In the genomic region with DNA sequence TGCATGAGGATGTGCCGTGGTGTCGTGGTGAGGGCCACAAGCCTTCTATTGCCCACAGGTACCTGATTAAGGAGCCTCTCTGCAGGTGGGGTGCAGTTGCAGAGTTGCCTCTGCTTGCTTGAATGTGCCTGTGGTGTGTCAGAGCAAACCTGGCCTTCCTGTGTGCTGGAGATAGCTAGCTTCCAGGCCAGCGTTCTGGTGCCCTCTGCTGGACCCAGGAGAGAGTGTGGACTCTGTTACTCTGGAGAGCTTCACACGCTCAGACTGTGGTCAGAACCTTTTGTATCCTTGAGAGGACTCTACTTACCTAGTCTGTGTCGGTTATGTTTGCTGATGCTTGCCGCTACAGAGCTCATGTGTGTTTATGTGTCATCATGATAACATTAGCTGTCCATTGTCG, we compare ENCODE assay signal across 9 mouse cellular contexts. TPM values are rescaled to one million over a fixed set of nuclear protein-coding genes. Genes with fewer than 3 reads are reported as not detected.
DNase-seq lines count a peak whose midpoint lies in the region; ATAC-seq and TF ChIP-seq lines count a peak whose summit lies in the region.
"Had no signal": no experiment of that assay in that cellular context is flagged by ENCODE, and none has a peak within 500 bp of the region (broad histone marks: within the 10 kb centered on the region; RNA-seq: fewer than 3 reads in every experiment).

No protein-coding gene starts in this region.

- H3K27ac ChIP-seq in left cerebral cortex, adult 2 months = no peak overlapping the region
- H3K27ac ChIP-seq: liver, embryonic 15.5 days had no signal

- no peak overlapping the region for H3K4me3 ChIP-seq in left cerebral cortex, adult 2 months
- H3K4me3 ChIP-seq: liver, embryonic 15.5 days had no signal

- ATAC-seq in megakaryocyte-erythroid progenitor cell, adult 5-6 weeks (replicated peaks; ENCODE audit: low FRiP score, low TSS enrichment, poor library complexity, severe bottlenecking) = peak; percentile 84
- no peak for ATAC-seq in monocyte, adult 5-6 weeks (replicated peaks; ENCODE audit: insufficient number of reproducible peaks, low FRiP score, low TSS enrichment, poor library complexity, severe bottlenecking)

- peak; percentile 86 for TF ChIP-seq CTCF in left cerebral cortex, adult 2 months (IDR thresholded peaks at IDR 0.05)

- intact Hi-C loops in left cerebral cortex, adult 2 months (cut with DNase I) = loop anchor here (1.0 to 10.0 kb wide), 3 partner anchors 28 to 156 kb away; a partner anchor contains a TSS

- DNase-seq in T-cell, adult 2 months (ENCODE audit: low spot score) = peak; percentile 16
- DNase-seq in cerebellum, postnatal 14 days = peak; percentile 93 to 94
- peak; percentile 84 for DNase-seq in gastrocnemius, adult 18-20 months (ENCODE audit: low spot score)
- peak; percentile 42 for DNase-seq in hindlimb bud, embryonic 11.5 days (ENCODE audit: extremely low spot score, low read depth, low spot score)
- peak; percentile 80 for DNase-seq in left cerebral cortex, adult 2 months (ENCODE audit: extremely low spot score in 1 of 2, low spot score in 2 of 2)
- peak; percentile 73 for DNase-seq in right cerebral cortex, postnatal 4 days

RNA-seq across cellular contexts. Expression of a gene that starts 14.4 kb away (rescaled TPM):
- total RNA-seq in gastrocnemius, adult 18-20 months (2021) = 1 to 10 TPM; 1.6 TPM
- total RNA-seq in left cerebral cortex, adult 2 months (2021) = 10 to 100 TPM; 22.3 to 22.9 TPM
- total RNA-seq in megakaryocyte-erythroid progenitor cell, adult 5-6 weeks (2014; fragmentation: Nextera tagmentation) = 8.2 and 11.1 TPM in 2 replicates
- total RNA-seq in megakaryocyte-erythroid progenitor cell, adult 5-6 weeks (2017) = 4.4 and 5.1 TPM in 2 replicates
- total RNA-seq in monocyte, adult 5-6 weeks (2017) = 0.48 to 4.9 TPM (median 4.6 TPM) in 3 replicates

RNA-seq across cellular contexts. Expression of a gene that starts 28.4 kb away (rescaled TPM):
- total RNA-seq in gastrocnemius, adult 18-20 months (2021) = 10 to 100 TPM; 12.4 to 14.1 TPM
- 10 to 100 TPM; 16.9 to 19.1 TPM for total RNA-seq in left cerebral cortex, adult 2 months (2021)
- total RNA-seq in megakaryocyte-erythroid progenitor cell, adult 5-6 weeks (2014; fragmentation: Nextera tagmentation) = 0.09 and 3.4 TPM in 2 replicates
- 1.3 TPM in 1 of 2 replicates, not detected in the other for total RNA-seq in megakaryocyte-erythroid progenitor cell, adult 5-6 weeks (2017)
- 0.49 to 1.9 TPM in 2 of 3 replicates, not detected in the other for total RNA-seq in monocyte, adult 5-6 weeks (2017)

Comparison
In these comparisons a context has a peak if more than half of its experiments do, and no peak if none do; other contexts are left out.
1. DNase-seq: peak in every context shown above with its lines; median percentile 94 in cerebellum, postnatal 14 days; 84 in gastrocnemius, adult 18-20 months; 80 in left cerebral cortex, adult 2 months; 73 in right cerebral cortex, postnatal 4 days; 42 in hindlimb bud, embryonic 11.5 days; 16 in T-cell, adult 2 months.